Mouse (Mus musculus) heart, embryonic 11.5 days (tissue): Measurements from ENCODE around the gene Nbr1. TPM values are rescaled to one million over a fixed set of nuclear protein-coding genes. Genes with fewer than 3 reads are reported as not detected.

Experiments
- ATAC-seq: fragments of 200-750 bp; cut with Nextera tagmentation; replicated peaks from 2 replicates; pipeline ENCODE4 v1.8.0; 2017; ENCODE audit warnings: moderate library complexity; ENCODE audit not compliant: insufficient number of reproducible peaks, low FRiP score, low TSS enrichment
- H3K27ac ChIP-seq: fragments of 300-500 bp; sonication (generic); 2 replicates; pipeline ENCODE4 v1.5.1; 2014; ENCODE audit warnings: mild to moderate bottlenecking, low read depth, low read length
- H3K27me3 ChIP-seq: fragments of 300-500 bp; sonication (generic); 2 replicates; pipeline ENCODE4 v1.6.1; 2014; ENCODE audit warnings: mild to moderate bottlenecking, low read length, mixed read lengths; ENCODE audit not compliant: control insufficient read depth, insufficient read depth
- H3K36me3 ChIP-seq: fragments of 300-500 bp; sonication (generic); 2 replicates; pipeline ENCODE4 v1.6.1; 2014; ENCODE audit warnings: mild to moderate bottlenecking, low read length, moderate library complexity, mixed read lengths; ENCODE audit not compliant: control insufficient read depth, insufficient read depth
- H3K4me1 ChIP-seq: fragments of 300-500 bp; sonication (generic); 2 replicates; pipeline ENCODE4 v1.6.1; 2014; ENCODE audit warnings: low read length; ENCODE audit not compliant: control insufficient read depth, insufficient read depth
- H3K4me2 ChIP-seq: fragments of 300-500 bp; sonication (generic); 2 replicates; pipeline ENCODE4 v1.6.1; 2014; ENCODE audit warnings: mild to moderate bottlenecking, moderate library complexity
- H3K4me3 ChIP-seq: fragments of 300-500 bp; sonication (generic); 2 replicates; pipeline ENCODE4 v1.5.1; 2014; ENCODE audit warnings: low read depth, low read length
- H3K9ac ChIP-seq: fragments of 300-500 bp; sonication (generic); 2 replicates; pipeline ENCODE4 v1.6.1; 2014; ENCODE audit warnings: mild to moderate bottlenecking, low read depth, low read length, moderate library complexity
- H3K9me3 ChIP-seq: fragments of 300-500 bp; sonication (generic); replicated peaks from 2 replicates; pipeline ENCODE4 v1.6.1; 2016; ENCODE audit warnings: low read length; ENCODE audit not compliant: control insufficient read depth
- WGBS: fragments of 180-500 bp; shearing (Covaris S2); extraction: QIAGEN DNeasy Blood & Tissue Kit; methylation state at CpG from one replicate; pipeline ENCODE4 v1.1.7; 2014; ENCODE audit not compliant: insufficient replicate concordance; 5-methylcytosine and 5-hydroxymethylcytosine counted together
- polyA plus RNA-seq: library from polyadenylated mRNA; unstranded; fragments of >200 nt; fragmentation: Nextera tagmentation; extraction: Ambion mirVana; gene quantifications from 2 replicates; pipeline ENCODE4 v1.2.1, GENCODE M21; 2014

The Nbr1 gene
- 48.4 and 72.2 TPM in 2 replicates for polyA plus RNA-seq

- H3K9me3 ChIP-seq, result no peaks in the 10 kb centered on the region
- H3K4me2 ChIP-seq, result peak within 1 kb of the TSS; percentile 78
- H3K27me3 ChIP-seq, result no peaks in the 10 kb centered on the region
- H3K9ac ChIP-seq, result peak within 1 kb of the TSS; percentile 77
- peak within 1 kb of the TSS; percentile 91 for H3K27ac ChIP-seq
- H3K4me1 ChIP-seq, result peaks cover 14% of the 10 kb centered on the region
- WGBS, result under 1% methylated on average over 43 of the region's 43 CpGs
- H3K36me3 ChIP-seq, result no peaks in the 10 kb centered on the region; the same call in 1 of the 2 replicates
- peak within 1 kb of the TSS; percentile 59 for H3K4me3 ChIP-seq
- ATAC-seq, result peak; percentile 78
These were observed at the start of gene Nbr1, which contains the start of gene Brca1 for GRCm38 (mm10) chr11:101551751-101552475. Nbr1 (plus strand) TSS chr11:101552149. Brca1 (minus strand) TSS chr11:101551955.

- H3K36me3 ChIP-seq, result peaks cover 11% of the 10 kb centered on the region; the same call in 1 of the 2 replicates
- 86% methylated on average over 5 of the region's 5 CpGs for WGBS
- H3K4me1 ChIP-seq, result 0 out of 2 replicates have a peak, but pooled peaks cover 2% of the 10 kb centered on the region
- ATAC-seq, result no peak
- H3K27me3 ChIP-seq, result no peaks in the 10 kb centered on the region
- H3K27ac ChIP-seq, result no peak overlapping the region
- H3K4me2 ChIP-seq, result no peak overlapping the region
- no peak overlapping the region for H3K4me3 ChIP-seq
- no peaks in the 10 kb centered on the region for H3K9me3 ChIP-seq
- H3K9ac ChIP-seq, result no peak overlapping the region
These were observed 45.6 kb upstream of the Nbr1 start for GRCm38 (mm10) chr11:101506269-101506780.

- 88% methylated on average over 7 of the region's 7 CpGs for WGBS
- Histone ChIP-seq H3K4me3 (no peak overlapping the region), H3K9me3 (no peaks in the 10 kb centered on the region), H3K36me3 (peaks cover 8% of the 10 kb centered on the region), H3K27ac (no peak overlapping the region), H3K4me1 (0 out of 2 replicates have a peak, but pooled peaks cover 2% of the 10 kb centered on the region), H3K4me2 (no peak overlapping the region), H3K27me3 (no peaks in the 10 kb centered on the region), H3K9ac (no peak overlapping the region)
- no peak for ATAC-seq
These were observed 44.9 kb upstream of the Nbr1 start for GRCm38 (mm10) chr11:101507090-101507489.

GRCm38 (mm10) chr11:101518937-101519336 is 33.0 kb upstream of the Nbr1 start:
- peaks cover 8% of the 10 kb centered on the region for H3K36me3 ChIP-seq
- ATAC-seq, result no peak

GRCm38 (mm10) chr11:101519364-101519763 is 32.6 kb upstream of the Nbr1 start:
- no peaks in the 10 kb centered on the region for H3K27me3 ChIP-seq
- no peaks in the 10 kb centered on the region for H3K4me1 ChIP-seq
- ATAC-seq, result no peak
- H3K27ac ChIP-seq, result no peak overlapping the region
- H3K4me2 ChIP-seq, result no peak overlapping the region
- H3K9ac ChIP-seq, result no peak overlapping the region
- H3K4me3 ChIP-seq, result no peak overlapping the region
- H3K36me3 ChIP-seq, result peaks cover 4% of the 10 kb centered on the region
- 90% methylated on average over 6 of the region's 6 CpGs for WGBS
- H3K9me3 ChIP-seq, result no peaks in the 10 kb centered on the region

More at GRCm38 (mm10) chr11:101518937-101519336, 33.0 kb upstream of the Nbr1 start:
- no peaks in the 10 kb centered on the region for H3K4me1 ChIP-seq
- no peak overlapping the region for H3K4me2 ChIP-seq
- WGBS, result 83% methylated on average over 5 of the region's 5 CpGs
- no peak overlapping the region for H3K27ac ChIP-seq
- no peaks in the 10 kb centered on the region for H3K27me3 ChIP-seq
- H3K9me3 ChIP-seq, result no peaks in the 10 kb centered on the region
- no peak overlapping the region for H3K9ac ChIP-seq
- H3K4me3 ChIP-seq, result no peak overlapping the region

GRCm38 (mm10) chr11:101524446-101524845 is 27.5 kb upstream of the Nbr1 start:
- no peak overlapping the region for H3K4me2 ChIP-seq
- ATAC-seq, result no peak
- H3K4me1 ChIP-seq, result no peaks in the 10 kb centered on the region
- H3K36me3 ChIP-seq, result peaks cover 17% of the 10 kb centered on the region
- H3K27me3 ChIP-seq, result no peaks in the 10 kb centered on the region
- H3K9ac ChIP-seq, result no peak overlapping the region
- WGBS, result 87% methylated on average over 8 of the region's 8 CpGs
- no peak overlapping the region for H3K4me3 ChIP-seq
- H3K9me3 ChIP-seq, result no peaks in the 10 kb centered on the region
- no peak overlapping the region for H3K27ac ChIP-seq

- ATAC-seq, result no peak
These were observed 26.9 kb upstream of the Nbr1 start for GRCm38 (mm10) chr11:101525056-101525455.

GRCm38 (mm10) chr11:101525936-101526595 is 25.9 kb upstream of the Nbr1 start:
- 95% methylated on average over 9 of the region's 9 CpGs for WGBS
- Histone ChIP-seq H3K27me3 (no peaks in the 10 kb centered on the region), H3K9ac (no peak overlapping the region), H3K36me3 (peaks cover 17% of the 10 kb centered on the region), H3K27ac (no peak overlapping the region), H3K9me3 (no peaks in the 10 kb centered on the region), H3K4me2 (no peak overlapping the region), H3K4me3 (no peak overlapping the region), H3K4me1 (no peaks in the 10 kb centered on the region)
- no peak for ATAC-seq

More at GRCm38 (mm10) chr11:101525056-101525455, 26.9 kb upstream of the Nbr1 start:
- no peak overlapping the region for H3K4me3 ChIP-seq
- H3K9me3 ChIP-seq, result no peaks in the 10 kb centered on the region
- H3K36me3 ChIP-seq, result peaks cover 17% of the 10 kb centered on the region
- H3K27ac ChIP-seq, result no peak overlapping the region
- H3K4me1 ChIP-seq, result no peaks in the 10 kb centered on the region
- 94% methylated on average over 10 of the region's 10 CpGs for whole genome bisulfite sequencing
- H3K4me2 ChIP-seq, result no peak overlapping the region
- H3K27me3 ChIP-seq, result no peaks in the 10 kb centered on the region
- no peak overlapping the region for H3K9ac ChIP-seq
